Mouse (Mus musculus) heart, postnatal 4 days (tissue): Measurements from ENCODE around the gene Slc25a51. TPM values are rescaled to one million over a fixed set of nuclear protein-coding genes. Genes with fewer than 3 reads are reported as not detected.
"Not testable (repeated sequence)": the region's sequence is repeated elsewhere in the genome, so short reads cannot be mapped to it uniquely, and the experiment has no call there.

Experiments used
- DNase-seq: peaks from one replicate; pipeline ENCODE4 v3.0.0; 2021
- microRNA-seq, 2 experiments: library from miRNA; unstranded; fragments of <30 nt; microRNA quantifications; one replicate each; pipeline ENCODE4 v1.2.0; 2021 to 2022
- total RNA-seq, 2 experiments: library from RNA; stranded (reverse); gene quantifications; 2 replicates each; pipeline ENCODE4 v1.2.3; 2021

The Slc25a51 gene
- total RNA-seq, 2 experiments from 2014 or later = 120 to 124 TPM

GRCm38 (mm10) chr4:45398315-45398714, 10.3 kb downstream of the Slc25a51 start:
- DNase-seq = not testable (repeated sequence)

GRCm38 (mm10) chr4:45396211-45396610, 12.4 kb downstream of the Slc25a51 start:
- not testable (repeated sequence) for DNase-seq

GRCm38 (mm10) chr4:45393658-45394057, 14.9 kb downstream of the Slc25a51 start:
- DNase-seq = no peak

- no peak for DNase-seq
Measured at GRCm38 (mm10) chr4:45392994-45393393, 15.6 kb downstream of the Slc25a51 start.

- DNase-seq = no peak
Measured at GRCm38 (mm10) chr4:45392572-45392971, 16.0 kb downstream of the Slc25a51 start.

GRCm38 (mm10) chr4:45392099-45392498, 16.5 kb downstream of the Slc25a51 start:
- no peak for DNase-seq

GRCm38 (mm10) chr4:45387296-45387695, 21.3 kb downstream of the Slc25a51 start:
- not testable (repeated sequence) for DNase-seq

GRCm38 (mm10) chr4:45382133-45382532, 26.4 kb downstream of the Slc25a51 start:
- DNase-seq = not testable (repeated sequence)

GRCm38 (mm10) chr4:45380903-45381580, 27.5 kb downstream of the Slc25a51 start:
- not testable (repeated sequence) for DNase-seq

GRCm38 (mm10) chr4:45376573-45376972, 32.0 kb downstream of the Slc25a51 start:
- DNase-seq = no peak

GRCm38 (mm10) chr4:45374879-45375278, 33.7 kb downstream of the Slc25a51 start:
- DNase-seq = no peak

GRCm38 (mm10) chr4:45371261-45371660, 37.3 kb downstream of the Slc25a51 start:
- DNase-seq = no peak

- DNase-seq = no peak
Measured at GRCm38 (mm10) chr4:45356653-45357052, 51.9 kb downstream of the Slc25a51 start.

Small RNAs within 50 kb of the gene (microRNA-seq; reads per million reads assigned to microRNA genes)
- 0 reads per million in 2 experiments for gene Gm25692

Other genes with a start within 250 kb of the Slc25a51 start
- 1 to 10 TPM; 2.7 to 3.2 TPM for gene Frmpd1, start 223.9 kb downstream of the Slc25a51 start, total RNA-seq
- gene Trmt10b, start 111.6 kb downstream of the Slc25a51 start, total RNA-seq = 1 to 10 TPM; 3.7 to 4.2 TPM
- 10 to 100 TPM; 21.9 to 24.3 TPM for gene Dcaf10, start 66.7 kb downstream of the Slc25a51 start, total RNA-seq
- gene Exosc3, start 66.0 kb downstream of the Slc25a51 start, total RNA-seq = 10 to 100 TPM; 11.0 to 17.7 TPM
- gene Shb, start 123.7 kb upstream of the Slc25a51 start, total RNA-seq = 10 to 100 TPM; 69.3 to 70.9 TPM